Mouse (Mus musculus) T-helper 17 cell (primary cell): ENCODE data around the gene Gm26602.
"Not testable (repeated sequence)": the region's sequence is repeated elsewhere in the genome, so short reads cannot be mapped to it uniquely, and the experiment has no call there.

Experiments
- in situ Hi-C, 2 experiments: fragments of 300-600 bp; cut with MboI, MseI; formaldehyde crosslinking; loops; 1 replicate in 1 of 2; 2 replicates in 1 of 2; pipeline ENCODE4 v1.15.1; 2025; ENCODE audit warnings: high pct_unique_total_duplicates in 2 of 2

The Gm26602 gene

DNA sequence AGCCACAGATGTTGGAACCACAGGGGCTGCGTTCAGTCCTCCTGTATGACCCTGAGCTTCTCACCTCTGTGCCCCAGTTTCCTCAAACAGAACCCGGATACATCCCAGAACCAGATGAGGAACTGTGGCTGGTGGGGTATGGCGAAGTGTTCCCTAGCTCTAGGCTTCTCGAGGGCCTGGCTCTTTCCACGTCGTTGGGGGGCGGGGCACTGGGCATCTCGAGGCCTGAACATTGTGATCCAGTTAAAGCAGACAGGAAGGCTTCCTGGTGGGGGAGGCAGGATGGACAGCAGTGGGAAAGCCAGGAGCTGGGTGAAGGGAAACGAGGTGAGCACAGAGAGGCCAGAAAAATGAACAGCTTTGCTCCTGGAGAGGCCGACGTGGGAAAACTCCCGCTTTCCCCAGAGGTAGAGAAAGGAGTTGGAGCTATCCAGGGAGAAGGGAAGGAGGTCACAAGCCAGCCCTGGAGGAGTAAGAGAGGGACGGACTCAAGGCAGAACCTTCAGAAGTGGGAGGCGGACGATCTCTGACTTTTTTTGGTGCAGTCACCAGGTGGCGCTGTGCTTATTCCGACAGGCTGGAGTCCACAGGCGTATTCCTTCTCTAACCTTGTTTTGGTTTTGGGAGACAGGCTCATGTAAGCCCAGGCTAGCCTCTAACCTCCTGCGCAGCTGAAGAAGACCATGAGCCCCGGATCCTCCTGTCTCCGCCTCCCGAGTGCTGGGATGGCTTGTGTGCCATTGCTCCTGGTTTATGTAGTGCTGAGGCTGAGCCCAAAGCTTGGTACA lies 27.2 kb upstream of the Gm26602 start:
- in situ Hi-C loops, result loop anchor here (5.0 kb wide), 3 partner anchors 39 to 69 kb away; partner anchors contain the start of genes Arid3a (in 1 of the 2) and R3hdm4 (in 1 of the 2)

DNA sequence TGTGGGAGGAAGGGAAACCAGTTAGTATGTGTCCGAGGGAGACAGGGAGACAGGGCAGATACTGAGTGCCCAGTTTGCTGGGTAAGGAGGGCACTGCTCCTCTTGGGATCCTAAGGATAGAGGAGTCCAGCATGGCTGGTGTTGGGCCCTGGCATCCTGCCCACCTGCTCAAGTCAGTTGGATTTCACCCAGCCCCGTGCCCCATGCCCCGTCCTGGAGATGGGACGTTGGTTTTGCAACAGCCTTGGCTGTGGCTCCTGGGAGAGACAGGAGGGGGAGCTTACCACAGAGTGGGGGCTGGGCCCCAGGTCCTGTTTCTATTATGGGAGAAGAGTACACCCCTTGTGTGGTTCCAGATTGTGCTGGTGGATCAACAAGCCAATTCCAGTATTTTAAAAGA lies 26.2 kb upstream of the Gm26602 start:
- in situ Hi-C loops, result loop anchor here (5.0 kb wide), 3 partner anchors 38 to 68 kb away; partner anchors contain the start of genes Arid3a (in 1 of the 2) and R3hdm4 (in 1 of the 2)

DNA sequence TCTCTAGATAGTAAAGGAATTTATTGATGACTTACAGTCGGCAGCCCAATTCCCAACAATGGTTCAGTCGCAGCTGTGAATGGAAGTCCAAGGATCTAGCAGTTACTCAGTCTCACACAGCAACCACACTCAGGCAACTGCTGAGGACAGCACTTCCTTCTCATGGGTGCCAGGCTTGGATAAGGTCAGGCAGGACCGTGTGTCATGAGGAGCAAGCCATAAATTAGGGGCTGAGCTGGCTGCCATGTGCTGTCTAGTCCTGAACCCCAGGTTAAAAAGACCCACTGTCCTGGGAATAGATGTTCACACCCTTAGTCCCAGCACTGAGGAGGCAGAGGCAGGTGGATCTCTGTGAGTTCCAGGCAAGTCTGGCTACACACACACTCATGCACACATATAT lies 25.7 kb upstream of the Gm26602 start:
- in situ Hi-C loops, result loop anchor here (5.0 kb wide), 3 partner anchors 37 to 67 kb away; partner anchors contain the start of genes Arid3a (in 1 of the 2) and R3hdm4 (in 1 of the 2)

DNA sequence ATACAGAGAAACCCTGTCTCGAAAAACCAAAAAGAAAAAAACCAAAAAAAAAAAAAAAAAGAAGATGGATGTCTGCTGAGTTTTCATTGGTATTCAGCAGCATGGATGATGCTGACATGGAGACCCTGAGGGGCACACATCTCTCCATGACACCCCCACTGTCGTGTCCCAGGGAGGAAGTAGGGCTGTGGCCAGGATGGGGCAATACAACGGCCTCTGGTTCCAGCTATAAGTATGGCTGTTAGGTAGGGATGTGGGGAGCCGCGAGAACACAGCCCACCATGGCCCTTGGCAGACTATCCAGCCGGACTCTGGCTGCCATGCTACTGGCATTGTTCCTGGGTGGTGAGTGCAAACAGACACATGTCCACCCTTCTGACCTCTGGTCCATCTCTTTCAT lies 24.6 kb upstream of the Gm26602 start, which contains the start of gene Elane:
Elane (plus strand) TSS at position 194 of the 400 bp plus-strand sequence.
- in situ Hi-C loops, result no loop called here

DNA sequence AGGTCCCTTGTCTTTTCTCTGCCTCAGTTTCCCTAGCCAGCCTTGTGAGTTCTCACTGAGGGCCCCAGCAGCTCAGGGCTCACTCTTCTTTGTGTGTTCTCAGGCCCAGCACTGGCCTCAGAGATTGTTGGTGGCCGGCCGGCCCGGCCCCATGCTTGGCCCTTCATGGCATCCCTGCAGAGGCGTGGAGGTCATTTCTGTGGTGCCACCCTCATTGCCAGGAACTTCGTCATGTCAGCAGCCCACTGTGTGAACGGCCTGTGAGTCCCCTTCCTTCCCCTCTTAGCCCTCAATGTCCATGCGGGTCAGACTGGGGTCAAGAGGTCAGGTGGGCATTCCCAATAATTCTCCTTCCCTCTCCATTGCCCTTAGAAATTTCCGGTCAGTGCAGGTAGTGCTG lies 24.0 kb upstream of the Gm26602 start:
- in situ Hi-C loops, result no loop called here

DNA sequence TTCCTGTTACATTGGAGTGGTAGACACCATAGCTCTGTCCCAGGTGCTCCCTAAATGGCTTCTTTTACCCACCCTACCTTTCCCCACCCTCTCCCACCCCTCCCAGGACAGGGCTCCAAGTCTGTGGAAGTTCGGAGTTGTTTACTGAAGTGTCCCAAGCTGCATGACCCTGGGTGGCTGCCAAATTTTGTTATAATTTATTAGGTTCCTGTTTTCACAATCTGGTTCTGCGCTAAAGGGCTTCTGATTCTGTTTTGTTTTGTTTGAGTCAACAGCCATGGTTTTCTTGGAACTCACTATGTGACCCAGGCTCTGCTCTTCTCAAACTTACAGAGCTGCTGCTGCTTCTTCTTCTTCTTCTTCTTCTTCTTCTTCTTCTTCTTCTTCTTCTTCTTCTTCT lies 21.3 kb upstream of the Gm26602 start:
- in situ Hi-C loops, result no loop called here

DNA sequence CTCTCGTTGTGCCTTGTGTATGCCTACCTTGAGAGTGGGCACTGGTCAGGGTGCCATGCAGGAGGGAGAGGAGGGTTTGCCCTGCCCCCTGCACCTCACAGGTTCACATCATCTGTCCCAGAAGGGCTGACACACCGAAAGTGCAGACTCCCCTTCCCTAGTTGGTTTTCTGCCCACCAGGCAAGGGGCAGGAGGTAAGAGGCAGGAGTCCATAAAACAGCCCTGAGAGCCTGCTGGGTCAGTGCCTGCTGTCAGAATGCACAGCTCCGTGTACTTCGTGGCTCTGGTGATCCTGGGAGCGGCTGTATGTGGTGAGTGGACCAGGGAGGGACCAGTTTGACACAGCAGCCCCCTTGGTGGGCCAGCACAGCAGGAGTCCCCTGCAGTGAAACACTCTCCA lies 20.0 kb upstream of the Gm26602 start, which contains the start of gene Cfd:
Cfd (plus strand) TSS at position 184 of the 400 bp plus-strand sequence.
- in situ Hi-C loops, result no loop called here

DNA sequence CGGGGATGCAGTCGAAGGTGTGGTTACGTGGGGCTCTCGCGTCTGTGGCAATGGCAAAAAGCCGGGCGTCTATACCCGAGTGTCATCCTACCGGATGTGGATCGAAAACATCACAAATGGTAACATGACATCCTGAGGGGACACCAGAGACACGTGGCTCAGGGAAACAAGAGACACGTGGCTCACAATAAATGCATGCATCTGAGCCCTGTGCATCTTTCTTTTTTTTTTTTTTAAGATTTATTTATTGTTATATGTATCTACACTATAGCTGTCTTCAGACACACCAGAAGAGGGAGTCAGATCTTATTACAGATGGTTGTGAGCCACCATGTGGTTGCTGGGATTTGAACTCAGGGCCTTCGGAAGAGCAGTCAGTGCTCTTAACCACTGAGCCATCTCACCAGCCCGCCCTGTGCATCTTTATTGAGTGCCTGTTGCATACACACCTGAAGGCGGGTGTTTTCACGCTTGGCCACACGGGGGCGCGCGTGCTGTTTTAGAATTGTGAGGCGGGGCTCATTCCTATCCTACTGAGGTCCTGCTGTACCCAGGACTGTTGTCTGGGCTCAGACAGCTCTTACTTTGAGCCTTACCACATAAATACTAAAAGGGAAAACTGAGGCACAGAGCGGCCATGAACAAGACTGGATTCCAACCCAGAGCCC lies 18.1 kb upstream of the Gm26602 start:
- in situ Hi-C loops, result not testable (repeated sequence)

DNA sequence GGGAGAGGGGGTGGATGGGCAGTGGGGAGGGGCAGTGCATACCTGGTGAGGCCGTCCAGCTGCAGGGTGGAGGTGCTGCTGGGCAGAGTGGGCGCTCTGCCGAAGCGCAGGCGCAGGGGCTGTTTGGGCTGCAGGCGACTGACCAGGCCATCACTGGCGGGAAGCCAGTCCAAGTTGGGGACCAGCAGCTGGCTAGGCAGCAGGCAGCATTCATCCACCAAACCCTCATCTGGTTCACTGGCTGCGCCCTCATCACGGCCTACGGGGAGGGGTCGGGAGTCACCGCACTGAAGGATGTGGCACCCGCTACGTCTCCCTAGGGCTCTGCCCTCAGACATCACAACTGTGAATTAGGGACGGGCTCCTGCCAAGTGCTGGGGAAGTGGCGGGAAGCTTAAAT lies 14.3 kb upstream of the Gm26602 start:
- in situ Hi-C loops, result no loop called here

DNA sequence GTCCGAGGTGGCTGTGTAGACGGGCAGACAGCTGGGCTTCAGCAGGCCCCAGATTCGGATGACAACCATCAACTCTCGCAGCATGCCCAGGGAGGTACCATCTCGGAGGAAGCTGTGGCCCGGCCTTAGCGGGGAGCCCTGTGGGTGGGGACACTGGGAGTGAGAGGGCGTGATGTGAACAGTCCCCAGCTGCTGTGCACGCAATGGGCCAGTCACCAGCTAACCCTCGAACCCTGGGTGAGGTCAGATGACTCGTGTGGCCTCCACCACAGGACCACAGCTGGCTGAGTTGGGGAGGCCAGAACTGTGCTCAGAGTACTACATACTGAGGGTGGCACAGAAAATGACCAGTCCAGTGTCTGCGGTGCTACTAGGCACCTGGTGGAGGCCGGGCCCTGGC lies 13.8 kb upstream of the Gm26602 start:
- in situ Hi-C loops, result no loop called here

DNA sequence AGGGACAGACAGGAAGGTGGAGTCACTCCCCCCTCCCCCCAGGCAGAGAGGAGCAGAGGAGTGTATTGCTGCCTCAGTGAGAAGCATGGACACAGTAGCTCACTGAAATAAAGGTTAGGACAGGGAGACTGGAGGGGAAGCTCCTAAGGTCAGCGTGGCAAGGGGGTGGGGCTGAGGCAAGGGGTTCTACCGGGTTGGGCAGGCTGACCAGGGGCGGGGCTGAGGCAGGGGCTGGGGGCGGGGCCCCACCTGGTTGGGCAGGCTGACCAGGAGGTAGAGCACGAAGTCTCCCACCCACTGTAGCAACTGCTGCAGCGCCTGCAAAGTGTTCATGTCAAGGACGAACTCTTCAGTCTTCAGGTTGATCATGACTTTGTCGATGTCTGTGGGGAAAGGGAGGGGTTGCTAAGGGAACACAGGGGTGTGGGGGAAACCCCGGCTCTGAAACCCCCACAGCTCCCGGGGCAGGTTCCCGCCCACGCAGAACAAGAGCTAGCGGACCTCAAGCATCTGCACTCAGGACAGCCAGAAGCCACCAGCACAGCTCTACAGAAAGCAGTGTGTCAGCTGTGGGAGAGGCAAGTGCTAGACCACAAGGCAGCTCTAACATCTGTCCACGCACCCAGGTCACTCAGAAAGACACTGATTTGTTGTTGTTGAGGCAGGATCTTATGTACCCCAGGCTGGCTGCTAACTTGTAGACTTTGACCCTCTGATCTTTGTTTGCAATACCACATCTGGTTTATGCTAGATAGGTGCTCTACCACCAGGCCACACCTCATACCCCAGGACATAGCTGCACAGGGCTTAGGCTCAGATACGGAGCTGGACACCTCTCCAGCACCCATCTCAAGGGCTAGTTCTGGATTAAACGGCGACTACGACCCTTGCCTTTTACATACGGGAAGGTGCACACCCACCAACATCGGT lies 13.1 kb upstream of the Gm26602 start:
- in situ Hi-C loops, result no loop called here

DNA sequence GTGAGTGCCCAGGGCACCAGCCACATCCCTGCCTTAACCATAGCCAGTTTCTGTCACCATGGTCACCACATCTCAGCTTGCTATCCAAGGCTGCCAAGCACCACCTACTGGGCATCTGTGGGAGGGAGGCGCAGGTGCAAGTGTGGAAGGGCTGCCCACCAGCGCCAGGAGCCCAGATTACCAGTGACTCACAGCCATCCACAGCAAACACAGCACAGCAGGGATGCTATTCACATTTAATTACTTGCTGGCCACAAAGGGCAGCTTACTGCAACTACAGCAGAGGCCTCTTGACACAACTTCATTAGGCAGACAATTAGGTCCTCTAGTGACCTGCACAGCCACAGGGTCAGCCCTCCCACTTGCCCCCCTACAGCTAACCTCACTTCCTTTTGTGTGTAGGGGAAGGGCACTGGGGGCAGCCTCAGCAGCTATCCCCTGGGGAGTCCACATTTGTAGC lies 9.7 kb upstream of the Gm26602 start:
- in situ Hi-C loops, result loop anchor here in 1 of 2 experiments (10.0 kb wide), 1 partner anchor 476 kb away; no protein-coding TSS in a partner anchor

DNA sequence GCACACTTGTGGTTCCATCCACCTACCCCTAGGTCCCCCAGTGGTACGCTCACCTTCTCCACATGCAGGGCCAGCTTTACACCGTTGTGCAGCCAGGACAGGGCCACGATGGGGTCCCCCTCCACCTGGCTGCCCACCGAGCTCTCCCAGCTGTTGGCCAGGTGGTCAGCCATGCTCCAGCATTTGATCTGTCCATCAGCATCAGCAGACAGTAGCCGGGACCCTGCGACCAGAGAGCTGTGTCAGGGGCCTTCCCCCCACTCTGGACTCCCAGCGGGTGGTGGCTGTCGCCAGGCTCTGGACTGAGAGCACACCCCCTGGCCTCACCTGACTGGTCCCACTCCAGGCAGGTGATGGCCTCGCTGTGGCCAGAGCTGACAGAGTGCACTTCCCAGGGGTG lies 3.9 kb upstream of the Gm26602 start:
- in situ Hi-C loops, result loop anchor here in 1 of 2 experiments (10.0 kb wide), 1 partner anchor 482 kb away; no protein-coding TSS in a partner anchor

DNA sequence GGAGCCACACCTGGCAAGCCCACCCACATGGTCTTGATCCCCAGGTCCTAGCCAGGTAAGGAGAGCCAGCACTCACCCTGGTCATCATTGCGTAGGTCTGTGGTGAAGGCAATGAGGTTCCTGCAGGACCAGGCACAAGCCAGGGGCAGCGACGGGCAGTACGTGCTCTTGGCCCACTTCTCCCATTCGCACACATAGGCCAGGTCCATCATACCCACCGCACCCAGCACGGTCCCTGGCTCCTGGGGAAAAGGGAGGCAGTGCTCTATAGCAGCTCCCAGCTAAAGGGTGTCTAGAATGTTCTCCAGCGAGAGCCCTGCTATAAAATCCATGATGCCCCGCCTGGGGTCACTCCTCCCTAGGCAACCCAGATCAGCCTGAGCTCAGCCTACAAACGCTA lies 3.2 kb upstream of the Gm26602 start:
- in situ Hi-C loops, result loop anchor here in 1 of 2 experiments (10.0 kb wide), 1 partner anchor 483 kb away; no protein-coding TSS in a partner anchor

DNA sequence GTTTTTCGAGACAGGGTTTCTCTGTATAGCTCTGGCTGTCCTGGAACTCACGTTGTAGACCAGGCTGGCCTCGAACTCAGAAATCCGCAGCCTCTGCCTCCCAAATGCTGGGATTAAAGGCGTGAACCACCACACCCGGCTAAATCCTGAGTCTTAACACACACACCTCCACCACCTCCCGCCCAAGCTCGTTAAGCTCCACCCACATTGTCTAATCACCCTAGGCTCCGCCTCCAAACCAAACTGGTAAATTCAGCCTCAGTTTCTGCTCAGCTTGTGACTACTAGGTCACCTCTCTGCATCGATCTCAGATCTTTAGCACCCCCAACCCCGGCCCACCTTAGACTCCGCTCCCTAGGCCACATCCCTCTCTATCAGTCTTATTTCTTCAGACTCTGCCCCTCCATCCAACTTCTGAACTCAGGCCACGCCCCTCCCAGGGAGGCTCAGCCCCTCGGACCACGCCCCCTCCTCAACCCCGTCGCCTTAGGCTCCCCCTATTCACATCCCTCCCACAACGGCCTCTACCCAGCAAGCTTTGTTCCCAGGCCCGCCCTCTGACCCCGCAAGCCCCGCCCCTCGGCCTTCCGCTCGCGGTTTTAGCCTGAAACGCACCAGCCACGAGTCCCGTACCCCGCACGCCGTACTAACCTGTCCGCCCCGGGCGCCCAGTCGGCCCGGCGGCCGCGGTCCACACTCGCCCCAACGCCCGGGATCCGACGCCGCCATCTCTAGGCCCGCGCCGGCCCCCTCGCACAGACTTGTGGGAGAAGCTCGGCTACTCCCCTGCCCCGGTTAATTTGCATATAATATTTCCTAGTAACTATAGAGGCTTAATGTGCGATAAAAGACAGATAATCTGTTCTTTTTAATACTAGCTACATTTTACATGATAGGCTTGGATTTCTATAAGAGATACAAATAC lies 2.2 kb upstream of the Gm26602 start, which contains the start of gene Med16:
Med16 (minus strand) TSS at position 757 of the 925 bp plus-strand sequence.
- in situ Hi-C loops, result loop anchor here in 1 of 2 experiments (10.0 kb wide), 1 partner anchor 484 kb away; no protein-coding TSS in a partner anchor

DNA sequence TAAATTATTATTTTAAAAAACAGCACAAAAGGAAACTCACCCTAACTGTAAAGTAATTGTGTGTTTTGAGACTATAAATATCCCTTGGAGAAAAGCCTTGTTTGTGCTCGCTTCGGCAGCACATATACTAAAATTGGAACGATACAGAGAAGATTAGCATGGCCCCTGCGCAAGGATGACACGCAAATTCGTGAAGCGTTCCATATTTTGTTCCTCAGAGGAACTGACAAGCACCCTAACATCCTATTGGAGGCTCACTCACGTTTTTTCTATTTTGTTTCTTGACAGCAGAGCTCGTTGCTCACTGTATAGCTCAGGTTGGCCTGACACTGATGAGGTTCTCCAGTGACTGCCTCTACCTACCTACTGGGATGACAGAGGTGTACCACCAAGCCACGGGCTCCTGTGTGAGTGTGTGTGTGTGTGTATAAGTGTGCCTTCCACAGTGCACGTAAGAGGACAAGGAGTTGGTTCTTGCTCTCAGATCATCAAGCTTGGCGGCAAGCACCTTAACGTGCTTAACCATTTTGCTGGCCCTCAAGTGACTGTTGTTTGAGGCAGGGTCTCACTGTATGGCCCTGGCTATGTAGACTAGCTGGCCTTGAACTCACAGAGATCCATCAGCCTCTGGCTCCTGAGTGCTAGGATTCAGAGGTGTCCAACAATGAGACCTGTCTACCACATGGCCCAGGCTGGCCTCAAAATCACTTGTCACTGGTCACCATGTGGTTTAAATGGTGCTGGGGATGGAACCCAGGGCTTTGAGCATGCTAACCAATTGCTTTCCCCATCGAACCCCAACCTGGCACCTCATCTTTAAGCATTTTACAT lies 1.3 kb upstream of the Gm26602 start:
- in situ Hi-C loops, result loop anchor here in 1 of 2 experiments (10.0 kb wide), 1 partner anchor 485 kb away; no protein-coding TSS in a partner anchor

DNA sequence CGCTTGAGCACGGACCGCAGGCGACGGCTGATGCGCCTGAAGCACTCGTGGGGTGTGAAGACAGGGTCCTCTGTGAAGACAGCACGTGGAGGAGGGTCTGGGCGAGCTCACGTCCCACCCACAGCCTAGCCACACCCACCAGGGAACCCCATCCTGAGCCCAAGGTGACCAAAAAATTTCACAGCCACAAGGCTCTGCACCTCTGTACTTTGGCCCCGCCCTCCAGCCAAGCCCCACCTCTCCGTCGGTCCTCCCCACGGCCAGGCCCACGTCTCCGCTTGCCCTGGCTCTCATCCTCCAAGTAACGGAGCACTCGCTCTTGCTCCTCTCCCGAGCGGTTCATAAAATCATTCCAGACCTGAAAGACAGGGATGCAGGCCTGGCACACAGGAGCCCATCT lies 1.8 kb downstream of the Gm26602 start:
- in situ Hi-C loops, result no loop called here

DNA sequence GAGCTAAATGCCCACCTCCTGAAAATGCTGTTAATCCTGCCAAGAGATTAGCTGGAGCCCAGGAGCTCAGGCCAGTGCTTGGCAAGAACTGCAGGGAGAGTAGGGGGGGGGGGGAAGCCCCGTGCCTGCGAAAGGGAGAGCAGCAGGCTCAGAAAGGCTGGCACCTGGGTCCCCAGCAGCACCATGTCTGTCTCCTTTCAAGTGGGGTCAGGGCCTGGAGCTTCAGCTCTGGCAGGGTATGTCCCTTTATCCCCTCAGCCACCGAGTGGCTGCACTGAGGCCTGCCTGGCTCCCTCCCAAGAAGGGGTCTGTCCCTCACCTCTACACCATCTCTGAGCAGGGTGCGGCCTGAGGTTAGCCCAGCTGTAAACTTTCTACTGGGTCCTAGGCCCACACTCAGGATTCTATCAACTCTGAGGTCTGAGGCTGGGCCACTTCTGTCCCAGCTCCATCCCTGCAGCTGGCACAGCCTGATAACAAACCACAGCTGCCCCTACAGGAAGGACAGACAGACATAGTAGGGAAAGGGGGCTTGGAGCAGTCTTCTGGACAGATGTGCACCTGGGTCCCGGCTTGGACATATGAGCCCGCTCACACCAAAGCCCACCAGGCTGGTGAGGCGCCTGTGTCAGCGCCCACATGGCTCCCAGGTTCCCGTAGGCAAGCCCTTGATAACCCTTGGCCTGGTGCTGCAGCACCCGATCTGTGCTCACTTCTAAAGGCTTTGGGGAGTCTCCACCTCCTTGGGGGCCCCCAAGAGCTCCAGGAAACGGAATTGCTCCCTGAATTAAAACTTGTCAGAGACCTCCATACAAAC lies 3.7 kb downstream of the Gm26602 start:
- in situ Hi-C loops, result no loop called here
